Mouse (Mus musculus) hindbrain, embryonic 14.5 days (tissue): ENCODE data around the gene Olfr1411. TPM values are rescaled to one million over a fixed set of nuclear protein-coding genes. Genes with fewer than 3 reads are reported as not detected.
A peak's percentile ranks its signal among the peaks of the same experiment; 100 is the strongest.

Source experiments
- ATAC-seq: fragments of 200-750 bp; cut with Nextera tagmentation; 2 replicates; pipeline ENCODE4 v1.8.0; 2017; ENCODE audit warnings: moderate number of reproducible peaks, mild to moderate bottlenecking, moderate TSS enrichment, moderate library complexity; ENCODE audit not compliant: low FRiP score
- DNase-seq: peaks from one replicate; pipeline ENCODE4 v3.0.0-alpha.2; 2015; ENCODE audit warnings: low spot score
- H3K27ac ChIP-seq: fragments of 300-500 bp; sonication (generic); 2 replicates; pipeline ENCODE4 v1.5.1; 2014; ENCODE audit warnings: mild to moderate bottlenecking, moderate library complexity
- H3K27me3 ChIP-seq: fragments of 300-500 bp; sonication (generic); 2 replicates; pipeline ENCODE4 v1.6.1; 2014; ENCODE audit warnings: mild to moderate bottlenecking, low read length, mixed read lengths; ENCODE audit not compliant: control insufficient read depth, insufficient read depth
- H3K36me3 ChIP-seq: fragments of 300-500 bp; sonication (generic); replicated peaks from 2 replicates; pipeline ENCODE4 v1.6.1; 2014; ENCODE audit not compliant: control insufficient read depth, insufficient read depth
- H3K4me1 ChIP-seq: fragments of 300-500 bp; sonication (generic); replicated peaks from 2 replicates; pipeline ENCODE4 v1.6.1; 2014; ENCODE audit warnings: antibody characterized with exemption, low read length, mixed read lengths; ENCODE audit not compliant: control insufficient read depth, insufficient read depth
- H3K4me2 ChIP-seq: fragments of 300-500 bp; sonication (generic); replicated peaks from 2 replicates; pipeline ENCODE4 v1.6.1; 2014; ENCODE audit warnings: mild to moderate bottlenecking, moderate library complexity
- H3K4me3 ChIP-seq: fragments of 300-500 bp; sonication (generic); replicated peaks from 2 replicates; pipeline ENCODE4 v1.5.1; 2014; ENCODE audit warnings: mild to moderate bottlenecking, low read length
- H3K9ac ChIP-seq: fragments of 300-500 bp; sonication (generic); 2 replicates; pipeline ENCODE4 v1.6.1; 2014
- H3K9me3 ChIP-seq: fragments of 300-500 bp; sonication (generic); 2 replicates; pipeline ENCODE4 v1.6.1; 2016; ENCODE audit warnings: low read length; ENCODE audit not compliant: control insufficient read depth
- WGBS: fragments of 180-500 bp; shearing (Covaris S2); extraction: QIAGEN DNeasy Blood & Tissue Kit; methylation state at CpG from one replicate; pipeline ENCODE4 v1.1.7; 2014; 5-methylcytosine and 5-hydroxymethylcytosine counted together
- polyA plus RNA-seq: library from polyadenylated mRNA; unstranded; fragments of >200 nt; fragmentation: Nextera tagmentation; extraction: Ambion mirVana; gene quantifications from 2 replicates; pipeline ENCODE4 v1.2.1, GENCODE M21; 2014

Olfr1411 gene
- not detected in 2 replicates for polyA plus RNA-seq

DNA sequence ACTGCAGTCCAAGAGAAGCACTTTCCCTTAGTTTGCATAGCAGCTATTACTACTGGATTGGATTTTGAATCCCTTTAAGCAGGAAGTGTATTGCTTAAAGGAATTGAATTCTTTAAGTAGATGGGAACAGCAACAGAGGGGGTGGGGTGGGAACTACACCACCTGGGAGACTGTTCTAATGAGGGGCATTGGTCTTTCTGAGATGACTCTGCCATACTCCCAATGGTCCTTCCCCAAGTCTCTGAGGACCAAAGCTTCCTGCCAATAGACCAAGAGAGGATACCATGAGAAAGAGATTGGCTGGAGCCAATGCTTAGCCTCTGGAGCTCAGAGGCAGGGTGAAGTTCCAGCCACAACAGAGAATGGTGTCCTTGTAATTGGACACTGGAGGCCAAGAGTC is at the start of gene Olfr1411:
Gene Olfr1411, plus strand, starts transcription at position 301 of the 400 bp plus-strand sequence.
- Histone ChIP-seq H3K4me1 (no peaks in the 10 kb centered on the region), H3K4me2 (no peak within 1 kb of the TSS), H3K27me3 (no peaks in the 10 kb centered on the region), H3K4me3 (no peak within 1 kb of the TSS), H3K9me3 (no peaks in the 10 kb centered on the region), H3K9ac (no peak within 1 kb of the TSS), H3K27ac (no peak within 1 kb of the TSS), H3K36me3 (no peaks in the 10 kb centered on the region)
- DNase-seq (no peak), ATAC-seq (no peak)

DNA sequence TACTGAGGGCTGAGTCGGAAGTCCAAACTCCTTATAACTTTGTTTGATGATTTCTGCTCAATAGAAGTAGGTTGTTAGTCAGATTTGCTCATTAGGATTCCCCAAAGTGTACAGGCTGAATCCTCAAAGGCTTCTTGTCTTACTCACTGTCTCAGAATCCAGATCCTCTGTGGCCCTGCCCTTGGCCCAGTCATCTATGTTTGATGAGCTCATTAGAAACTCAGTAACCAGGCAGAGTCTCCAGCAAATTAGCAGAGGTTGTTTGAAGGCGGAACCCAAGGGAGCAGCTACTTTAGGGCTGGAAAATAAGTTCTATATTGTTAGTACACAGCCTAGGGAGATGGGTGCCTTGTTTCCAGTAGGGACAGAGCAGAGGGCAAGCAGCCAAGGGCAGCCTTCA is 48.3 kb upstream of the Olfr1411 start:
- H3K4me1 ChIP-seq: no peaks in the 10 kb centered on the region
- no peak overlapping the region for H3K4me2 ChIP-seq
- no peak overlapping the region for H3K27ac ChIP-seq
- WGBS: 84% methylated on average over 2 of the region's 2 CpGs
- no peak overlapping the region for H3K4me3 ChIP-seq
- no peaks in the 10 kb centered on the region for H3K9me3 ChIP-seq
- H3K36me3 ChIP-seq: no peaks in the 10 kb centered on the region
- H3K27me3 ChIP-seq: no peaks in the 10 kb centered on the region
- no peak for DNase-seq
- no peak overlapping the region for H3K9ac ChIP-seq
- no peak for ATAC-seq

DNA sequence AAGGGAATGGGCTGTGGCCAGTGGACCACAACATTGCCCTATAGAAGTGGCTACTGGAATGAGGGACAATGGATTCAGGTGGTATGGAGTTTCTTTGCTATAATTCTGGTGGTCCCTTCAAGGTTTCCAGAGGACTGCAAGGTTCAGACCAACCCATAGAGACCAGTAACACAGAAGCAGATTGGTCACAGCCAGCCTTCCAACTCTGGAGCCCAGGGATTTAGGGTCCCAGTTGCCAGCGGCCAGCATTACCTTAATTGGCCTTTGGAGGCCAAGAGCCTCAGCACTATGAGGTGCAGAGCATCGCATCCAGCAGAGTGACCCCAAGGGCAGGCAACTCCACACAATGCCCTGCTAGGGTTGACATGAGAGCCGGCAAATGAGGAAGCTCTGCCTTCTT is 23.2 kb upstream of the Olfr1411 start, which contains the start of gene Olfr1413:
Gene Olfr1413, plus strand, starts transcription at position 301 of the 400 bp plus-strand sequence.
- H3K4me3 ChIP-seq: no peak within 1 kb of the TSS
- no peak within 1 kb of the TSS for H3K4me2 ChIP-seq
- no peak within 1 kb of the TSS for H3K9ac ChIP-seq
- WGBS: 95% methylated on average over 3 of the region's 3 CpGs
- no peaks in the 10 kb centered on the region for H3K36me3 ChIP-seq
- no peaks in the 10 kb centered on the region for H3K9me3 ChIP-seq
- ATAC-seq: no peak
- no peaks in the 10 kb centered on the region for H3K4me1 ChIP-seq
- no peaks in the 10 kb centered on the region for H3K27me3 ChIP-seq
- no peak for DNase-seq
- H3K27ac ChIP-seq: no peak within 1 kb of the TSS

DNA sequence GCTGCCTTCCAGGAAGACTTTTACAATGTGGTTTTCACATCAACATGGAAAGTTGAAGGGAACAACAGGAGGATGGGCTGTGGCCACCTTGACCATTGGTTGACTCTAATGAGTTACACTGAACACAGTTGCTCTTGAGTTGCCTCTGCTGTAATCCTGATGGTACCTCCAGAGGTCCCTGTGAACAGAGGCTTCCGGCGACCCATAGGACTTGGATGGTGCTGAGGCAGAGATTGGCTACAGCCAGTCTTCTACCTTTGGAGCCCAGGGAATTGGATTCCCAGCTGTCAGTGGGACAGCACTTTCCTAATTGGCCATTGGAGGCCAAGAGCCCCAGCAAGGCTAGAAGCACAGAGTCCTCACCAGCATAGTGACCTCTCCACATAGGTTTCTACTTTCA is 8.7 kb upstream of the Olfr1411 start, which contains the start of gene Olfr1412:
Gene Olfr1412, plus strand, starts transcription at position 301 of the 400 bp plus-strand sequence.
- no peak within 1 kb of the TSS for H3K4me2 ChIP-seq
- 0 out of 2 replicates have a peak, but pooled peaks cover 5% of the 10 kb centered on the region for H3K9me3 ChIP-seq
- H3K4me1 ChIP-seq: no peaks in the 10 kb centered on the region
- H3K4me3 ChIP-seq: no peak within 1 kb of the TSS
- no peaks in the 10 kb centered on the region for H3K36me3 ChIP-seq
- DNase-seq (no peak), ATAC-seq (no peak)
- no peak within 1 kb of the TSS for H3K9ac ChIP-seq
- no peaks in the 10 kb centered on the region for H3K27me3 ChIP-seq
- 88% methylated on average over 2 of the region's 2 CpGs for WGBS
- no peak within 1 kb of the TSS for H3K27ac ChIP-seq

DNA sequence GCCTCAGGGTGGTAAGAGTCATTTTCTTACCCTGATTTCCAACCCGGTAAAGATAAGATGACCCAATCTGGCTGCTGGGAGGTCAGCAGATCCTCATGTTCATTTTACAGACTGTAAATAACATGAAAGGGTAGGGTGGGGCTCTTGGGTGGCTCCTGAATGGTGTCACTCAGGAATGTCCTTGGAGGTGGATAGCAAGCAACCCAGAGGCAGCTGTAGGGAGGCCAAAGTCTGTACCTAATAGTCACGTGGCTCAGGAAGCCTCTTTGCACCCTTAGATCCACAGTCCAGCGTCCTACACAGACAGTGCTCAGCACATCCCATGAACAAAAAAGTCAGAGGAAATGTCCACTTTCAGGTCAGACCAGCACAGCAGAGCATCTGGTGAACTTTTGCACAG is 1.8 kb downstream of the Olfr1411 start:
- Histone ChIP-seq H3K4me2 (no peak overlapping the region), H3K9me3 (no peaks in the 10 kb centered on the region), H3K9ac (no peak overlapping the region), H3K36me3 (no peaks in the 10 kb centered on the region), H3K4me3 (no peak overlapping the region), H3K4me1 (no peaks in the 10 kb centered on the region), H3K27me3 (no peaks in the 10 kb centered on the region), H3K27ac (no peak overlapping the region)
- ATAC-seq: no peak
- 88% methylated on average over 3 of the region's 3 CpGs for WGBS
- no peak for DNase-seq

DNA sequence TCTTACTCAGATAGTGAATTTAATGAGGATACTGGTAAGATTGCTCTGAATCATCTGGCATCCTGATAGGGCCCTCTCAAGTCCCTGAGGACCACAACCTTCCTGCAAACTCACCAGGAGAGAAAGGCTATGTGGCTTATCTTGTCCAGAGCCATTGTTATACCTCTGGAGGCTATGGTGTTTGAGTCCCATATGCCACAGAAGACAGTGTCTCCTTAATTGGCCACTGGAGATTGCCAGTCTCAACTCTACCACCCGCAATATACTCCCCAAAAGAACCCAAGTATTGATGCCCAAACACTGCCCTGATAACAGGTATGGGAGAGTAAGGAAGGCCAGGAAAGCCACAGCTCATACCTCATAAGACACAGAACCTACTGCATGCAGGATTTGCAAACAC is 11.3 kb downstream of the Olfr1411 start, which contains the start of gene Olfr1410:
Gene Olfr1410, plus strand, starts transcription at position 301 of the 400 bp plus-strand sequence.
- Histone ChIP-seq H3K4me1 (no peaks in the 10 kb centered on the region), H3K4me3 (no peak within 1 kb of the TSS), H3K27ac (no peak within 1 kb of the TSS), H3K9me3 (no peaks in the 10 kb centered on the region), H3K36me3 (no peaks in the 10 kb centered on the region), H3K9ac (no peak within 1 kb of the TSS), H3K4me2 (no peak within 1 kb of the TSS), H3K27me3 (no peaks in the 10 kb centered on the region)
- DNase-seq (no peak), ATAC-seq (no peak)
- WGBS: 91% methylated on average over 1 of the region's 1 CpGs

DNA sequence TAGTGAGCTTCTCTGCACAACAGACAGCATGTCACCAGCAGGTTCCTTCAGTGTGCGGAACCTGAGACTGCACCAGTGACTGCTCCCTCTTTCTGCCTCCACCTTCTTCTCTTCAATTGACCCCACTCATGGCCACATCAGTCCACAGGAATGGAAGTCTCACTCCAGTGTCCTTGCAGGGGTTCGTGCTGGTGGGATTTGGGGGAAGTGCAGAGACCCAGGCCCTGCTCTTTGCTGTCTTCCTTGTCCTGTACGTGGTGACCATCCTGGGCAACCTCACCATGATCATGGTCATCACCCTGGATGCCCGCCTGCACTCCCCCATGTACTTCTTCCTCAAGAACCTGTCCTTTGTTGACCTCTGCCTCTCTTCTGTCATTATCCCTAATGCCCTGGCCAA is 13.5 kb downstream of the Olfr1411 start:
- DNase-seq (no peak), ATAC-seq (no peak)
- 80% methylated on average over 4 of the region's 4 CpGs for whole genome bisulfite sequencing
- Histone ChIP-seq H3K36me3 (no peaks in the 10 kb centered on the region), H3K9ac (no peak overlapping the region), H3K4me2 (no peak overlapping the region), H3K4me1 (no peaks in the 10 kb centered on the region), H3K27ac (no peak overlapping the region), H3K4me3 (no peak overlapping the region), H3K27me3 (0 out of 2 replicates have a peak, but pooled peaks cover 4% of the 10 kb centered on the region), H3K9me3 (no peaks in the 10 kb centered on the region)

DNA sequence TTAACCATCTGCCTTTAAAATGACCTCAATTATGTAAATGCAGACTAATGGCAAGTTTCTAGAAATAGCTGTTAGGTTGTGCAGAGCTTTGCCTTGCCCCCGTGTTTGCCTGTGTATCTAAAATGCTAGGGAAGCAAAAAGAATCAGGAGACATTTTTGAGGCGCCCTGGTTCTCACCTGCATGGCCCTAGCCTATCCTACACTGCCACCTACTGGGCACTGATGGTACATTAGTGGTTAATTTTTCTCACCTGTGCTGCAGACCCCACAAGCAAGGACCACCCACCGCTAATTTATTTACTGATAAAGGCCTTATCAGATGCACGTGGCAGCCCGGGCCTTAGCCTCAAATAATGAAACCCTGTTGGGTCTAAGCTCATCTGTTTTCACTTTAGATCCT is 16.8 kb downstream of the Olfr1411 start:
- no peak overlapping the region for H3K9ac ChIP-seq
- no peaks in the 10 kb centered on the region for H3K4me1 ChIP-seq
- WGBS: 8% methylated on average over 5 of the region's 5 CpGs
- ATAC-seq: no peak
- no peak overlapping the region for H3K27ac ChIP-seq
- 0 out of 2 replicates have a peak, but pooled peaks cover 4% of the 10 kb centered on the region for H3K27me3 ChIP-seq
- H3K9me3 ChIP-seq: no peaks in the 10 kb centered on the region
- no peaks in the 10 kb centered on the region for H3K36me3 ChIP-seq
- no peak overlapping the region for H3K4me2 ChIP-seq
- DNase-seq: peak; percentile 87
- no peak overlapping the region for H3K4me3 ChIP-seq

DNA sequence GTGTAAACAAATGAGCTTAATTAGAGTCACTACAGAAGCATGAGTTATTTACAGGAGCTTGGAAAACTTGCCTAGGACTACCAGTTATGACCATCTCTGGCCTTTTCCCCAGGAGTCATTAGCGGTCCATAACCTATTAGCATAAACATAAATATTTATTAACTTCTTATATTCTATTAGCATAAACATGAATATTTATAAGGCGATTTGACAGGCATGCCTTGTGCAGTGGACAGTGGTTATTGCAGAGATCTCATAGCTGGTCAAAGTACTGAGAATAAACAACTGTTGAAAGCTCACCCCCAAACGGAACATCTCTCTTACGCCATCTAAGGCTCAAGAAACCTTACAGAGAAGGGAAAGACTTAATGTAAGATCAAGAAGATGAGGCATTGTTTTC is 19.0 kb downstream of the Olfr1411 start:
- Histone ChIP-seq H3K4me1 (no peaks in the 10 kb centered on the region), H3K9ac (peak overlapping the region; percentile 14; the same call in 1 of the 2 replicates), H3K4me2 (no peak overlapping the region), H3K27me3 (0 out of 2 replicates have a peak, but pooled peaks cover 4% of the 10 kb centered on the region), H3K27ac (no peak overlapping the region), H3K4me3 (no peak overlapping the region), H3K9me3 (no peaks in the 10 kb centered on the region), H3K36me3 (no peaks in the 10 kb centered on the region)
- DNase-seq: no peak
- 30% methylated on average over 4 of the region's 4 CpGs for WGBS
- ATAC-seq: no peak; the same call in 1 of the 2 replicates

DNA sequence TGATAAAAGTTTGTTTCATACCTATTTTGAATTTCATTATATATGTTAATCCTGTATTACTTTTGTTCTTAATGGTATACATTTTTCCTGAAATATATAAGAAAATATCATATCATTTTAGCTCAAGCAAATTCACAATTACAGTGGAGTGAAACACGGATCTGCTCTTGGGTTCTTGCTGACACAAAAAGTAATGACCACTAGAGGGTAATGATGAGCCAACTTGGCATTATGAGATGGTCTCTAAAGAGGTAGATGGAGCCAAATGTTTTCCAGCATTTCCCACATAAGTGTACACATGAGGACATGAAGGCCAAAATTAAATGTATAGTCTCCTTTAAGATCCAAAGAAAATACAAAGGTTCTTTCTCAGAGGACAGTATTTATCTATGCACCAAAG is 20.3 kb downstream of the Olfr1411 start:
- Histone ChIP-seq H3K27ac (no peak overlapping the region), H3K9ac (no peak overlapping the region), H3K4me2 (no peak overlapping the region), H3K9me3 (no peaks in the 10 kb centered on the region), H3K4me3 (no peak overlapping the region), H3K4me1 (no peaks in the 10 kb centered on the region), H3K36me3 (no peaks in the 10 kb centered on the region), H3K27me3 (0 out of 2 replicates have a peak, but pooled peaks cover 4% of the 10 kb centered on the region)
- peak; percentile 79 for DNase-seq
- WGBS: 6% methylated on average over 1 of the region's 1 CpGs
- ATAC-seq: no peak
